Mouse (Mus musculus): Measurements from ENCODE around the gene Smg6. TPM values are rescaled to one million over a fixed set of nuclear protein-coding genes. Genes with fewer than 3 reads are reported as not detected.

Gene Smg6
- polyA plus RNA-seq (2012; rRNA removed) = 35.0 and 39.3 TPM in 2 replicates

DNA sequence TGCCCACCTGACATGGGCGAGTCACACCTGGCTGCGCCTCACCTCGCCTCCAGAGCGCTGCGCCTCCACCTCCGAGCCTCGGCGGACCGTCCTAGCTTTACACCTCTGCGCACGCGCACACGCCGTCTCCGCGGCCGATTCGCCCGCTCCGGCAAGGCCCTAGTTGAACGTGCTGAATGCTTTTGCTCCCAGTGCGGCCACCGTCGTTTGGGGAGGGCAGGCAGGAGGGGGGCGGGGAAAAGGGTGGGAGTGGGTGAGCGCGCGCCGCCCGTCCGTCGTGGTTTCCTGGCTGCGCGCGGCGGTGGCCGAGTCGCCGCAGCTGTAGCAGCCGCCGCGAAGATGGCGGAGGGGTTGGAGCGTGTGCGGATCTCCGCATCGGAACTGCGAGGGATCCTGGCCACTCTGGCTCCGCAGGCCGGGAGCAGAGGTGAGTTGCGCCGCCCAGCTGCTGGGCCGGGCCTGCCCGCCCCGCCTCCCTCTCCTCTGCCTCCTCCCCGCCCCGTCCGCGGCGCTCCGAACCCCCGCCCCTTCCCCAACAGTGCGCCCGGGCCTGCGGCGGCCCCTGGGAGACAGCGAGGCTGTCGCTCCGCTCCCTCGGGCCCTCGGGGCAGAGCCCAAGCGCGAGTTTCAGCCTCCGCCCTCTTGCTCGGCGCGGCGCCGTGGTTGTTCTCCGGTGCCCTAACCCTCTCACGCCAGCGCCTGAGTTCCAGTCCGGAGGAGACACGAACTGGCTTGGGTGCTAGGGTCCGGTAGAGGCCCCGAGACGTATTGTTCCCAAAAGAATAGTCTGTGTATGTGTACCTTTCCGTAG, at the start of gene Smg6, which contains the start of gene Srr:
Gene Smg6, plus strand, starts transcription at position 247 of the 811 bp plus-strand sequence.
Gene Srr, minus strand, starts transcription at position 372 of the 811 bp plus-strand sequence.
- peak; percentile 99 for DNase-seq (ENCODE audit: low read depth)
- TF ChIP-seq CTCF (IDR thresholded peaks at IDR 0.05; ENCODE audit: borderline replicate concordance, extremely low read depth, insufficient read depth, insufficient read length) = no peak
- peak; percentile 78 for TF ChIP-seq POLR2A (IDR thresholded peaks at IDR 0.05; ENCODE audit: borderline replicate concordance, extremely low read depth, insufficient read depth, insufficient read length, poor library complexity, severe bottlenecking)

- DNase-seq (ENCODE audit: low read depth) = peak; percentile 94
- TF ChIP-seq POLR2A (IDR thresholded peaks at IDR 0.05; ENCODE audit: borderline replicate concordance, extremely low read depth, insufficient read depth, insufficient read length, poor library complexity, severe bottlenecking) = no peak
- no peak for TF ChIP-seq CTCF (IDR thresholded peaks at IDR 0.05; ENCODE audit: borderline replicate concordance, extremely low read depth, insufficient read depth, insufficient read length)
Observed at GRCm38 (mm10) chr11:74876801-74877200, 48.8 kb upstream of the Smg6 start.

DNA sequence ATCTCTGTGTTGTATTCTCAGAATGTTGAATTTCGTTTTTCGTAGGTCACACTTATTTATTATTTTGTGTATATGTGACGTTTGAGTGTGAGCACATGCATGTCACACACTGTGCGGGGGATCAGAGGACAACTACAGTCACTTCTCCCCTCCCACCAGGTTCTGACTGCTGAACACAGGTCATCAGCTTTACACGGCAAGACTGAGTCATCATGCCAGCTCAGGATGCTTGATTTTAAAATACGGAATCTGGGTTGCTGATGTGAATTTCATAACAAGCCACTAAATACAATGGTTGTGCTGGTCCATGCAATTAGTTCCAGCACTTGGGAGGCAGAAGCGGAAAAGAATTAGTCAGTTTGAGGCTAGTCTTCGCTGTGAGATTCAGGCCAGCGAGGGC, 44.6 kb upstream of the Smg6 start:
- no peak for TF ChIP-seq POLR2A (IDR thresholded peaks at IDR 0.05; ENCODE audit: borderline replicate concordance, extremely low read depth, insufficient read depth, insufficient read length, poor library complexity, severe bottlenecking)
- no peak for TF ChIP-seq CTCF (IDR thresholded peaks at IDR 0.05; ENCODE audit: borderline replicate concordance, extremely low read depth, insufficient read depth, insufficient read length)
- DNase-seq (ENCODE audit: low read depth) = no peak

- peak; percentile 45 for DNase-seq (ENCODE audit: low read depth)
- TF ChIP-seq POLR2A (IDR thresholded peaks at IDR 0.05; ENCODE audit: borderline replicate concordance, extremely low read depth, insufficient read depth, insufficient read length, poor library complexity, severe bottlenecking) = no peak
- TF ChIP-seq CTCF (IDR thresholded peaks at IDR 0.05; ENCODE audit: borderline replicate concordance, extremely low read depth, insufficient read depth, insufficient read length) = no peak
Observed at GRCm38 (mm10) chr11:74881979-74882378, 43.6 kb upstream of the Smg6 start.

DNA sequence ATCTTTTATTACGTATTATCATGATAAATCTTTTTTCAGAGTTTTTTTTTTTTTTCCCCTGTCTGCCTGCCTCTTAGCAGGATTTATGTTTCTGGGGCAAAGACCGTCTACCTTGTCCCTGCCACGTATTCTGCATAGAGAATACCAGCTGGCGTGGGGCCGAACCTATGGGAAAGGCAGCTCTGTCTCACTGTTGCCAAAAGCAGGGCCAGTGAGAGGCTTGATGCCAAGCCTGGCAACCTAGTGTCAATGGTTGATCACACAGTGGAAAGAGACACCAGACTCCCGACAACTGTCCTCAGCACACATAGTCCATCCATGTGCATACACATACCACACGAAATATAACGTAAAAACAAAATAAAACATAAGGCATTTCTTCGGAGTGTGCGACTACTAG, 42.5 kb upstream of the Smg6 start:
- TF ChIP-seq POLR2A (IDR thresholded peaks at IDR 0.05; ENCODE audit: borderline replicate concordance, extremely low read depth, insufficient read depth, insufficient read length, poor library complexity, severe bottlenecking) (no peak), CTCF (IDR thresholded peaks at IDR 0.05; ENCODE audit: borderline replicate concordance, extremely low read depth, insufficient read depth, insufficient read length) (no peak)
- peak; percentile 59 for DNase-seq (ENCODE audit: low read depth)

DNA sequence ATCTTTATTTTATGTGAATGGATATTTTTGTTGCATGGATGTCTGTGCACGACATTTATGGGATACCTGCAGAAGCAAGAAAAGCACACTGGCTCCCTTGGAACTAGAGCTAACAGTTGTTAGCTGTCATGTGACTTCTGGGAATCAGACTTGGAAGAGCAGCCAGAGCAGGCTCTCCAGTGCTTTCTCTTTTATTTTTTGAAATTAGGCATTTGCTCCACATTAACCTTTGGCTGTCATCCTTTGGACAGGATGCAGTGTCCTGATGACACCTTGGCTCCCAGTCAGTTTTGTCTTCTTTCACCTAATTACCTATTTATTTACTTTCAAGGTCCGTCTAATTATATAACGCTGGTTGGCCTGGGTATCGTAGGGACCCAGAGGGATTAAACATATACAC, 31.0 kb upstream of the Smg6 start:
- TF ChIP-seq CTCF (IDR thresholded peaks at IDR 0.05; ENCODE audit: borderline replicate concordance, extremely low read depth, insufficient read depth, insufficient read length) (no peak), POLR2A (IDR thresholded peaks at IDR 0.05; ENCODE audit: borderline replicate concordance, extremely low read depth, insufficient read depth, insufficient read length, poor library complexity, severe bottlenecking) (no peak)
- no peak for DNase-seq (ENCODE audit: low read depth)

DNA sequence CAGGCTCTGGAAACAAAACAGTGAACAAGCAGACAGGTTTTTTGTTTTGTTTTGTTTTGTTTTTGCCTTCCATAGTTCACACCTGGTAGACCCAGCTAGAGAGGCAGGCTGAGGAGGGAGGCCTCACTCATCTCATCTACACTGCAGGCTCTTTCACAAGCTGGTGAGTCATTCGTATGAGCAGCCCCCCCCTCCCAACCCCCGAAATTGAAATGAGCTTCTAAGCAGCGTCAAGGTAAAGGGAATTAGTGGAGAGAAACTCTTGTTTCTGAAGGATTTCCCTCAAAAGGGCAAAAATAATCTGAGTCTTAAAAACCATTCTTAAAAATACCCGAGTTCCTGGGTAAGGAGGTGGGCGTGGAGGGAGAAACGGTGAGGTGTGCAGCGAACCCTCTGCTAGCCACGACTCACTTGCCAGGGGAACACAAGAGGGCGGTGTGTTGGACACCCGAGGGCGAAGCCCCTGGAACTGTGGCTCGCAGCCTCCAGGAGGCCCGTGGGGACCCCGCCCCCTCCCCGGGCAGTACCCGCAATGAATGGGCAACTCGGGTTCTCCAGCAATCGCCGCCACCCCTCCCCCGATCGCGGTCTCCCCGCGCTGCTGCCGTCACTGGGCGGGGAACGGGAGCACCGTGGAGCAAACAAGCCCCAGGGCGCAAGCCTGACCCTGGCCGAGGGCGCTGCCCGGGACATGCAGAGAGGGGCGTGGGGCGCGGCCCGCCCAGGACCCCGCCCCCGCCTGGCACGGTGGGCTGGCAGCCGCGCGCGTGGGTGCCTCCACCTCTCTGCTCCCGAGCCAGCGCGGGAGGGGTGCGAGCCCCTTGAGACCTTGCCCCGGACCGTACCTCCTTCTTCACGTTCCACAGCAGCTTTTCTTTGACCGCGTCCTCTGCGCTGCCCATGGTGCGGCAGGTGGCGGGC, 29.4 kb upstream of the Smg6 start:
- DNase-seq (ENCODE audit: low read depth) = peak; percentile 67
- TF ChIP-seq POLR2A (IDR thresholded peaks at IDR 0.05; ENCODE audit: borderline replicate concordance, extremely low read depth, insufficient read depth, insufficient read length, poor library complexity, severe bottlenecking) (no peak), CTCF (IDR thresholded peaks at IDR 0.05; ENCODE audit: borderline replicate concordance, extremely low read depth, insufficient read depth, insufficient read length) (peak; percentile 47)

- TF ChIP-seq CTCF (IDR thresholded peaks at IDR 0.05; ENCODE audit: borderline replicate concordance, extremely low read depth, insufficient read depth, insufficient read length) (no peak), POLR2A (IDR thresholded peaks at IDR 0.05; ENCODE audit: borderline replicate concordance, extremely low read depth, insufficient read depth, insufficient read length, poor library complexity, severe bottlenecking) (peak; percentile 62; the same call in 1 of the 2 replicates)
- DNase-seq (ENCODE audit: low read depth) = peak; percentile 84
Observed at GRCm38 (mm10) chr11:74896901-74897677, 28.5 kb upstream of the Smg6 start, which contains the start of gene Sgsm2. Gene Sgsm2, minus strand, starts transcription at chr11:74897060.

DNA sequence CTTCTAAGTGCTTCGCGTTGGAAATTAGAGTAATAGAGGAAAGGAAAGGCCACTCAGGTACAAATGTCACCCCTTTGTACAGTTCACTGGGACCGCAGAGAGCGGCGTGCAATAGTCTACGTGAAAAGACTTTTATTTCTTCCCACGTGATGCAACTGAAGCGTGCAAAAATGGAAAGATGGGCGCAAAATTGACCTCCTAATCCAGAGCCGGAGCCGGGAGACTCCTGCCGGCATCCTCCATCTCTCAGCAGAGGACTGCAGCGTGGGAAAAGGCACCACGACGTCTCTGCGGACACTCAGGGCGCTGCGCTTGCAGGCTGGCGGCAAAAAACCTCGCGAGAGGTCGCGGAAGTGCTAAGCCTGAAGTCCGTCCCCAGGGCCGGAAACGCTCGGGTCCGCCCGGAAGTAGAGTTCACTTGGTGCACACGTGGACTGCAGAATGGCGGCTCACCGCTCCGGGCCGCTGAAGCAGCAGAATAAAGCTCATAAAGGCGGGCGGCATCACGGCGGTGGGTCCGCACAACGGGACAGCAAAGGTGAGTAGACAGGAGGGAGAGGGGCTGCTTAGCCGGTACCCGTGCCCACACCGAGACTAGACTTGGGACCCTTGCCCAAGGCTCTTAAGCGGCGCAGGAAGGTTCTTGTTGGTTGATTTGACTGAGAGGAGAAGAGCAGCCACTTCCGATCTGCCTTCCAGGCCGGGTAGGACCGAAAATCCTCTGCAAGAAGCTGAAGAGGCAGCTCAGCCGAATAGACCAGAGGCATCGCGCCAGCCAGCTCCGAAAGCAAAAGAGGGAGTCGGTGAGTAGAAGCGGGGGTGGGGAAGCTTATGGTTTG, 27.7 kb upstream of the Smg6 start, which contains the start of gene Tsr1:
Gene Tsr1, plus strand, starts transcription at position 394 of the 839 bp plus-strand sequence.
- DNase-seq (ENCODE audit: low read depth) = peak; percentile 98
- TF ChIP-seq POLR2A (IDR thresholded peaks at IDR 0.05; ENCODE audit: borderline replicate concordance, extremely low read depth, insufficient read depth, insufficient read length, poor library complexity, severe bottlenecking) = peak; percentile 26; the same call in 1 of the 2 replicates
- TF ChIP-seq CTCF (IDR thresholded peaks at IDR 0.05; ENCODE audit: borderline replicate concordance, extremely low read depth, insufficient read depth, insufficient read length) = no peak

- TF ChIP-seq CTCF (IDR thresholded peaks at IDR 0.05; ENCODE audit: borderline replicate concordance, extremely low read depth, insufficient read depth, insufficient read length) (no peak), POLR2A (IDR thresholded peaks at IDR 0.05; ENCODE audit: borderline replicate concordance, extremely low read depth, insufficient read depth, insufficient read length, poor library complexity, severe bottlenecking) (no peak)
- no peak for DNase-seq (ENCODE audit: low read depth)
Observed at GRCm38 (mm10) chr11:74898517-74898827, 27.2 kb upstream of the Smg6 start.

Data from brain, embryonic 14.5 days (tissue).